Mouse (Mus musculus): ENCODE measurements around the gene Bivm. TPM values are rescaled to one million over a fixed set of nuclear protein-coding genes. Genes with fewer than 3 reads are reported as not detected.
A peak's percentile ranks its signal among the peaks of the same experiment; 100 is the strongest.

Gene Bivm
- polyA plus RNA-seq, 1 experiment from 2014 or later: 16.4 TPM

DNA sequence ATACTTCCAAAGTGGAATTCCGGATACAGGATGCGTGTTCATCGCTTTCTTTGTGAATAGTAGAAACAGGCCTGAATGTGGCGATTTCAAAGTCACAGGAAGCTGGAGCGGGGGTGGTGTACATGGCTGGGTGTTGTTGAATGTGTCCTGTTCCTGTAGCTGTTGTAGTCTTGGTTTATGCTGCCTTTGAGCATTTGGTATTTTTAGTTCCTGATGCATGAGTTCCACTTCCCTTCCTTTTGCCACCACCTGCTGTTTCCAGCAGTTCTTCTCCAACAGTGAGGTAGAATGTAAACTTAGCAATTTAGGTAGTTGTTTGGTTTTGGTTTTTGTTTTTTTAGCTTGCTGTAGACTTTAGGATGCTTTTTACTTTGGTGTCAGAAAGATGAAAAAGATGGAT is 43.6 kb downstream of the Bivm start:
- peaks cover 28% of the 10 kb centered on the region for H3K36me3 ChIP-seq (ENCODE audit: insufficient read depth, low read length)

DNA sequence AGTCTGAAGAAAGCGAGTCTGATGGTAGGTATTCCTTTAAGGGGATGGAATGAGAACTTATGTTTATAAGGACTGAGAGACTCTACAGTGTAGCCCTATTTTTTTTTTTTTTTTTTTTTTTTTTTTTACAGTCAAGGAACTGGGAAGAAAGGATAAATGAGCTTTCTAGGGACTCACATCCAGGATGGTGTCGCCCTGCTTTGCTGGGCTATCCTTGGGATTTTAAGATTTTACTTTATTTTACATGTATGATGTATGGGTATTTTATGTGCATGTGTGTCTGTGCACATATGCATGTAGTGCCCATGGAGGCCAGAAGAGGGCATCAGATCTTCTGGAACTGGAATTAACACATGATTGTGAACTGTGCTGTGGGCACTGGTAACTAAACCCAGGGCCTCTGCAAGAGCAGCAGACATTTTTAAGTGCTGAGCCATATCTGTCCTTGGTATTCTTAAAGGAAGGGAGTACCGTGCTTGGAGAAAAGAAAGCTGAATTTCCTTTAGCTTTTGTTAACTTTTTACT is 49.2 kb downstream of the Bivm start:
- H3K27ac ChIP-seq: no peak overlapping the region
- no peaks in the 10 kb centered on the region for H3K9me3 ChIP-seq (replicated peaks; ENCODE audit: low read length)
- peaks cover 40% of the 10 kb centered on the region for H3K36me3 ChIP-seq (ENCODE audit: insufficient read depth, low read length)
- no peak overlapping the region for H3K4me3 ChIP-seq (replicated peaks; ENCODE audit: low read depth, low read length)
- no peak overlapping the region for H3K9ac ChIP-seq (ENCODE audit: low read depth, low read length)
- no peak overlapping the region for H3K4me2 ChIP-seq (ENCODE audit: low read length)
- no peak for DNase-seq (ENCODE audit: low spot score)
- H3K4me1 ChIP-seq (replicated peaks; ENCODE audit: insufficient read depth, low read length): no peaks in the 10 kb centered on the region
- no peaks in the 10 kb centered on the region for H3K27me3 ChIP-seq (ENCODE audit: insufficient read depth, low read length)
- ATAC-seq (replicated peaks; ENCODE audit: low FRiP score, low read depth): no peak
- 0 out of 2 replicates have a peak, but pooled peaks have one; percentile 12 for TF ChIP-seq CTCF (IDR thresholded peaks at IDR 0.05; ENCODE audit: low read depth)
- 98% methylated on average over 3 of the region's 3 CpGs for WGBS

More for the DNA sequence above, 43.6 kb downstream of the Bivm start:
- Histone ChIP-seq H3K9ac (ENCODE audit: low read depth, low read length) (no peak overlapping the region), H3K4me3 (replicated peaks; ENCODE audit: low read depth, low read length) (no peak overlapping the region), H3K4me1 (replicated peaks; ENCODE audit: insufficient read depth, low read length) (no peaks in the 10 kb centered on the region), H3K27me3 (ENCODE audit: insufficient read depth, low read length) (no peaks in the 10 kb centered on the region), H3K4me2 (ENCODE audit: low read length) (no peak overlapping the region), H3K9me3 (replicated peaks; ENCODE audit: low read length) (no peaks in the 10 kb centered on the region), H3K27ac (no peak overlapping the region)
- ATAC-seq (replicated peaks; ENCODE audit: low FRiP score, low read depth): no peak
- DNase-seq (ENCODE audit: low spot score): no peak
- 92% methylated on average over 5 of the region's 5 CpGs for WGBS
- no peak for TF ChIP-seq CTCF (IDR thresholded peaks at IDR 0.05; ENCODE audit: low read depth)

DNA sequence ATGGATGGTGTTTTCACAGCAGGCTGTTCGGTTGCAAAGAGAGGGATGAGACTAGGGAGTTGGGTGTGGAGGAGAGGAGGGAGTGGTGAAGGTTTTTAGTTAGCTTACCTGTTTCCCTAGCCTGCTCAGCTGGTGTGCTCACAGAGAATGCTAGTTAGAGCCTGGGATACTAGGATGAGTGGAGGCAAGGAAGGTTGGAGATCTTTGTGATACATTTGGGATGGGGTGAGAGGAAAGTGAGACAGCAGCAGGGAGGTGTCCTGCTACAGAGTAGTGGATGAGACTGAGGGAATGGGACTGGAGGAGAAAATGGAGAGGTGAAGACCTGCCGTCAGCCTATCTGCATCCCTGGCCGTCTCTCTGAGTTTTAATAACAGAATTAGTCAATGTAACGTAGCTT is 53.9 kb downstream of the Bivm start:
- ATAC-seq (replicated peaks; ENCODE audit: low FRiP score, low read depth) (no peak), DNase-seq (ENCODE audit: low spot score) (no peak)
- TF ChIP-seq CTCF (IDR thresholded peaks at IDR 0.05; ENCODE audit: low read depth): no peak
- Histone ChIP-seq H3K9ac (ENCODE audit: low read depth, low read length) (no peak overlapping the region), H3K27me3 (ENCODE audit: insufficient read depth, low read length) (no peaks in the 10 kb centered on the region), H3K4me3 (replicated peaks; ENCODE audit: low read depth, low read length) (no peak overlapping the region), H3K4me2 (ENCODE audit: low read length) (no peak overlapping the region), H3K27ac (no peak overlapping the region), H3K9me3 (replicated peaks; ENCODE audit: low read length) (no peaks in the 10 kb centered on the region), H3K4me1 (replicated peaks; ENCODE audit: insufficient read depth, low read length) (no peaks in the 10 kb centered on the region), H3K36me3 (ENCODE audit: insufficient read depth, low read length) (peaks cover 54% of the 10 kb centered on the region)
- WGBS: 99% methylated on average over 4 of the region's 4 CpGs

DNA sequence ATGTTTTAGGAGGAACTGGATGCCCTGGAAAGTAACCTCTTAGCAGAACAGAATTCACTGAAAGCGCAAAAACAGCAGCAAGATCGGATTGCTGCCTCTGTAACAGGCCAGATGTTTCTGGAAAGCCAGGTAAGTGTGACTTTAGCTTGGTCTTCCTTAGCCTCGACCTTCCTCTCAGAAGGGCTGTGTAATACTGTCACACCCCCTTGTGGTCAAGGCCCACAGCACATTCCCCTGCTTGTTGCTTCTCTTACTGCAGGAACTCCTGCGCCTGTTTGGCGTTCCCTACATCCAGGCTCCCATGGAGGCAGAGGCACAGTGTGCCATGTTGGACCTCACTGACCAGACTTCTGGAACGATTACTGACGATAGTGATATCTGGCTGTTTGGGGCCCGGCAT is 55.1 kb downstream of the Bivm start:
- H3K36me3 ChIP-seq (ENCODE audit: insufficient read depth, low read length): peaks cover 43% of the 10 kb centered on the region
- no peak for DNase-seq (ENCODE audit: low spot score)

DNA sequence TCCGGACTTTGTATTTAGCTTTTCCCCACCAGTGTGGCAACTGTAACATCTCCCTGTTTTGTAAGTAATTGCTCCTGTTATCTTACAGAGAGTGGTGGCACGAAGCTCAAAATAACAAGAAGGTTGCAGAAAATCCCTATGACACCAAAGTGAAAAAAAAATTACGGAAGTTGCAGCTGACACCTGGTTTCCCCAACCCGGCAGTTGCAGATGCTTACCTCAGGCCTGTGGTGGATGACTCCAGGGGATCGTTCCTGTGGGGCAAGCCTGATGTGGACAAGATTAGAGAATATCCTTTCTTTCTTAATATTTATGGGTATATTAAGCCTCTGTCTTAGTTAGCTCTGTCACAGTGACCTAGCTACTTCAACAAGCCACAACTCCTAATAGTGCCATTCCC is 59.3 kb downstream of the Bivm start:
- no peaks in the 10 kb centered on the region for H3K9me3 ChIP-seq (replicated peaks; ENCODE audit: low read length)
- no peak overlapping the region for H3K4me3 ChIP-seq (replicated peaks; ENCODE audit: low read depth, low read length)
- TF ChIP-seq CTCF (IDR thresholded peaks at IDR 0.05; ENCODE audit: low read depth): no peak
- WGBS: 94% methylated on average over 5 of the region's 5 CpGs
- ATAC-seq (replicated peaks; ENCODE audit: low FRiP score, low read depth) (no peak), DNase-seq (ENCODE audit: low spot score) (no peak)
- peaks cover 40% of the 10 kb centered on the region for H3K36me3 ChIP-seq (ENCODE audit: insufficient read depth, low read length)
- no peaks in the 10 kb centered on the region for H3K27me3 ChIP-seq (ENCODE audit: insufficient read depth, low read length)
- no peak overlapping the region for H3K27ac ChIP-seq
- H3K9ac ChIP-seq (ENCODE audit: low read depth, low read length): no peak overlapping the region
- no peak overlapping the region for H3K4me2 ChIP-seq (ENCODE audit: low read length)
- no peaks in the 10 kb centered on the region for H3K4me1 ChIP-seq (replicated peaks; ENCODE audit: insufficient read depth, low read length)

More for the DNA sequence above, 55.1 kb downstream of the Bivm start:
- no peak for ATAC-seq (replicated peaks; ENCODE audit: low FRiP score, low read depth)
- Histone ChIP-seq H3K27me3 (ENCODE audit: insufficient read depth, low read length) (no peaks in the 10 kb centered on the region), H3K9me3 (replicated peaks; ENCODE audit: low read length) (no peaks in the 10 kb centered on the region), H3K27ac (no peak overlapping the region), H3K4me2 (ENCODE audit: low read length) (no peak overlapping the region), H3K4me3 (replicated peaks; ENCODE audit: low read depth, low read length) (no peak overlapping the region), H3K4me1 (replicated peaks; ENCODE audit: insufficient read depth, low read length) (no peaks in the 10 kb centered on the region), H3K9ac (ENCODE audit: low read depth, low read length) (no peak overlapping the region)
- 89% methylated on average over 8 of the region's 8 CpGs for WGBS
- peak; percentile 42; the same call in 1 of the 2 replicates for TF ChIP-seq CTCF (IDR thresholded peaks at IDR 0.05; ENCODE audit: low read depth)

DNA sequence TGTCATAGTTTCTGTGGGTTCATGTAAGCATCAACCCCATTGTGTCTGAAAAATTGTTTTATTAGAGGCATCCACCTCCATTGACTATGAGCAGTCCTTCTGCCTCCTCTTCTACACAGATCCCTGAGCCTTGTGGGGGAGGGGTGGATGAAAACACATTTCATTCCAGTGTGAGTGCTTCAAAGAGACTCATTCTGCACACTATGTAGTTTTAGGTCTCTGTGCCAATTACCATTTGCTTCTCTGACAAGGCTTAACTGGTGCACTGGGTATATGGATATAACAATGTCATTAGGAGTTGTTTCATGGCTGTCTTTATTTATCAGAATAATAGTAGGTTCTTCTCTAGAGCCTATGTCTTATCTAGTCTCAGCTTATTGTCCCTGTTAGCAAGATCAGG is 67.6 kb downstream of the Bivm start:
- no peak for ATAC-seq (replicated peaks; ENCODE audit: low FRiP score, low read depth)
- Histone ChIP-seq H3K4me2 (ENCODE audit: low read length) (no peak overlapping the region), H3K9ac (ENCODE audit: low read depth, low read length) (no peak overlapping the region), H3K27ac (no peak overlapping the region), H3K36me3 (ENCODE audit: insufficient read depth, low read length) (peaks cover 5% of the 10 kb centered on the region; the same call in 1 of the 2 replicates), H3K4me3 (replicated peaks; ENCODE audit: low read depth, low read length) (no peak overlapping the region), H3K27me3 (ENCODE audit: insufficient read depth, low read length) (no peaks in the 10 kb centered on the region), H3K4me1 (replicated peaks; ENCODE audit: insufficient read depth, low read length) (no peaks in the 10 kb centered on the region), H3K9me3 (replicated peaks; ENCODE audit: low read length) (no peaks in the 10 kb centered on the region)
- DNase-seq (ENCODE audit: low spot score): no peak
- TF ChIP-seq CTCF (IDR thresholded peaks at IDR 0.05; ENCODE audit: low read depth): no peak

Other genes starting within 250 kb of the Bivm start
- gene Tpp2, start 185.3 kb upstream of the Bivm start, polyA plus RNA-seq (2015; fragmentation: Nextera tagmentation; extraction: Ambion mirVana): 38.0 and 39.4 TPM in 2 replicates
- 0.18 and 0.25 TPM in 2 replicates for gene Mettl21c, start 98.9 kb upstream of the Bivm start, polyA plus RNA-seq (2015; fragmentation: Nextera tagmentation; extraction: Ambion mirVana)
- gene Gm8251, start 57.0 kb upstream of the Bivm start, polyA plus RNA-seq (2015; fragmentation: Nextera tagmentation; extraction: Ambion mirVana): 0.03 TPM in 1 of 2 replicates, not detected in the other
- 60.8 and 63.2 TPM in 2 replicates for gene Tex30, start 16.5 kb upstream of the Bivm start, polyA plus RNA-seq (2015; fragmentation: Nextera tagmentation; extraction: Ambion mirVana)
- gene Kdelc1, start 149 bp upstream of the Bivm start, polyA plus RNA-seq (2015; fragmentation: Nextera tagmentation; extraction: Ambion mirVana): 45.8 and 53.8 TPM in 2 replicates
- gene Ercc5, start 28.8 kb downstream of the Bivm start, polyA plus RNA-seq (2015; fragmentation: Nextera tagmentation; extraction: Ambion mirVana): 14.1 TPM in 2 replicates
- not detected in 2 replicates for gene Mettl21e, start 100.0 kb downstream of the Bivm start, polyA plus RNA-seq (2015; fragmentation: Nextera tagmentation; extraction: Ambion mirVana)